Mouse (Mus musculus) hematopoietic stem cell, adult 5-6 weeks (primary cell): Measurements from ENCODE around the gene A930033H14Rik. TPM values are rescaled to one million over a fixed set of nuclear protein-coding genes. Genes with fewer than 3 reads are reported as not detected.

ENCODE experiments used
- ATAC-seq, 2 experiments: fragments of 125-278 bp in 1 of 2; replicated peaks in 1 of 2; 2 replicates each; pipeline ENCODE4 v1.8.0; 2016 to 2017; ENCODE audit warnings: inconsistent platforms in 2 of 2, mild to moderate bottlenecking in 2 of 2, moderate number of reproducible peaks in 2 of 2, low read depth in 1 of 2, moderate TSS enrichment in 1 of 2; ENCODE audit not compliant: low FRiP score in 2 of 2, poor library complexity in 2 of 2, severe bottlenecking in 2 of 2, insufficient read depth in 1 of 2, low TSS enrichment in 1 of 2
- total RNA-seq: library from RNA; stranded (forward); fragments of 172-1452, 232-1000 nt; gene quantifications from 2 replicates; pipeline ENCODE4 v1.2.3, GENCODE M21; 2017

The A930033H14Rik gene
- total RNA-seq, 1 experiment from 2014 or later, result 2.9 TPM

DNA sequence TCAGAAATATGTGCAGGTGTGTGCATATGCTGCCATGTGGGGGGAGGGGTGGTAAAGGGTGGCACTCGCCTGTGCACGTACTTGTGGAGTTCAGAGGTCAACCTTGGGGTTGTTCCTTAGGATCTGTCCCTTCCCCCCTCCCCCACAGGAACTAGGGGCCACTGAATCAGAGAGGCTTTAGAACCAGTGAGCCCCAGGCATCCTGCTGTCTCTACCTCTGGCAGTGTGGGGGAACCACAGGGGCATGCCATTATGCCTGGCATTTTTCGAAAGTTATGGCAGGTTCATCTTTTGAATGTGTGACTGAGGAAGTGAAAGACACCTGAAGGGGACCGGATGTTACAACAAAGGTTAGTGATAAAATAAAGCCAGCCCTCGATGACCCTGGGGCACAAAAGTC is 2.2 kb downstream of the A930033H14Rik start:
- no peak for ATAC-seq

DNA sequence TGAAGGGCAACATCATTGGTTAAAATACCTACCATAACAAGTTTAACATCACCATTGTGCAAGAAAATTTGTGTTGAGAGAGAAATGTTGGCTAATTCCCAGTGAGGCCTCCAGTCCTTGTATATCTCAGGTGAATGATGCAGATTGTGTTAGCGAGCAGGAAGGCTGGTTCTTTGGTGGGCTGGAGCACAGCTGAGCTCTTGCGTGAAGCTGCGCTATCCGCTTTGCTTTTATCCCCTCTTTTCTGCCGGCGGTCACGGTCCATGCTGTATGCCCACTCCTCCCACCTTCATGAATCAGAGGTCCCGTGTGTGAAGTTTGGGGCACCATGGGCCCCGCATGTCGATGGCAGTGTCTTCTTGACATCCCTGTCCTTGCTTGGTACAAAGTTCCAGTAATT is 2.9 kb downstream of the A930033H14Rik start:
- ATAC-seq, result no peak

DNA sequence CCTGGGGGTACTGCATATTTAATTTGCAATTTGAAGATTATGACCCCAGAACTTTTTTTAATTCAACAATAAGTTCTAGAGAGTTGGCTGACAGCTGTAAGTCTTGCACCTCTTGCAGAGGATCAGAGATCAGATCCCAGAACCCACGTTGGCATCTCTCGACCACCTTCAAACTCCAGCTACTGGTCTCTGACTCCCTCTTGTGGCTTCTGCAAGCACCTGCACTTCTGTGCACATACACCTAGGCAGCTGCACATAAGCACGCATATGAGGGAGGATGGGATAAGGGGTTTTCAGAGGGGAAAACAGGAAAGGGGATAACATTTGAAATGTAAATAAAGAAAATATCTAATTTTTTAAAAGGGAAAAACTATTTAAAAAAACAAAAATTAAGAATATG is 4.2 kb downstream of the A930033H14Rik start:
- no peak for ATAC-seq

GRCm38 (mm10) chr10:69207981-69208630 is 4.8 kb downstream of the A930033H14Rik start:
- ATAC-seq, result no peak

DNA sequence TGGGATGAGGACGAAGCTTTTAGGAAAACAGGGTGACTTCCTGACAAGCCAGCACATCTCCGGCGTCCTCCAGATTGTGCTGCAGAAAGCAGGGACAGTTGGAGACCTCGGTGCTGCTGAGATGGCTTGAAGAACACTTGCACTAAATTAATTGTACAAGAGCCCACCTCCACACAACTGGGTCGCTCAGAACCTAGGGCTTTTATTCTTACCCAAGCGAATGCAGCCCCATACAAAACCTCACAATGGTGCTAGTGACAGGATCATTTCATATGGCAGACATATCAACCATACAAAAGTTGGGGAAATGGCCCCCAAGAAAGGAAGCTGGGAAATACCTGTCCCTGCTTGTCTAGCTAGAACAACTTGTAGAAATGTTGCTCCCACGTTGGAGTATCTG is 5.4 kb downstream of the A930033H14Rik start:
- ATAC-seq, result no peak

GRCm38 (mm10) chr10:69206081-69206480 is 6.8 kb downstream of the A930033H14Rik start:
- no peak for ATAC-seq

- 0 out of 4 replicates have a peak, but pooled peaks of 1 of the 2 experiments have one; percentile 42 for ATAC-seq
Measured at GRCm38 (mm10) chr10:69204677-69205400, 8.1 kb downstream of the A930033H14Rik start.

DNA sequence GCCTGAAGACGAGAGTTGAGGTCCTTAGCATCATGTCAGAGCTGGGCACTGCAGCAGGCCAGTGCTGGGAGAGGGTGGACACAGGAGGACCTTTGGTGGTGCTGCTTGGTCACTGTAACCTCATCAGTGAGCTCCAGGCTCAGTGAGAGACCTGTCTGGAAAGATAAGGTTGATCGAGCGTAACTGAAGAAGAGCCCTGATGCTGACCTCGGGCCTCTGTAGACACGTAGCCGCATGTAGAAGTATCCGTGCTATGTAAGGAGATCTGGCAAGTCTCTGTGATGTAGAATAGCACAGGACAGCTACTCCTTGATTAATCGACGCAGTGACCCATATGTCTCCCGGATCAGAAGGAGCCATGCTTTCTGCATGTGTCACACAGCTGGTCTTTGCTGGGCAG is 19.2 kb downstream of the A930033H14Rik start:
- ATAC-seq, result no peak

DNA sequence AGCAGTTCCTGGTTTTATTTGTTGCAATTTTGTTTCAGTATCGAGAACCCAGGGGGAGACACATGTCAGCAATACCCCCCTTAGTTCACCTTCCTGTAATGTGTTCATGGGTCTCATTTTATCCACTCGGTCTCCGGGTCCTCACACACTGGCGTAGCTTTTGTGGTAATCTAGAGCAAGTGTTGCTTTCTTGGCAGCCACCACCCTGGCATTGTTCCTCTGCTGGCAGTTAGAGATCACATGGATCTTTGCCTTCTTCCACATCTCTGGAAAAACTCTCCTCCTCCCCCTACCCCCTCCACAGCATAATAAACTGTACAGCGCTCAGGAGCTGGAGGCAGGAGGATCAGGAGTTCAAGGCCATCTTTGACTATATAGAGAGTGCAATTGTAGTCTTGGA is 20.6 kb downstream of the A930033H14Rik start:
- no peak for ATAC-seq

DNA sequence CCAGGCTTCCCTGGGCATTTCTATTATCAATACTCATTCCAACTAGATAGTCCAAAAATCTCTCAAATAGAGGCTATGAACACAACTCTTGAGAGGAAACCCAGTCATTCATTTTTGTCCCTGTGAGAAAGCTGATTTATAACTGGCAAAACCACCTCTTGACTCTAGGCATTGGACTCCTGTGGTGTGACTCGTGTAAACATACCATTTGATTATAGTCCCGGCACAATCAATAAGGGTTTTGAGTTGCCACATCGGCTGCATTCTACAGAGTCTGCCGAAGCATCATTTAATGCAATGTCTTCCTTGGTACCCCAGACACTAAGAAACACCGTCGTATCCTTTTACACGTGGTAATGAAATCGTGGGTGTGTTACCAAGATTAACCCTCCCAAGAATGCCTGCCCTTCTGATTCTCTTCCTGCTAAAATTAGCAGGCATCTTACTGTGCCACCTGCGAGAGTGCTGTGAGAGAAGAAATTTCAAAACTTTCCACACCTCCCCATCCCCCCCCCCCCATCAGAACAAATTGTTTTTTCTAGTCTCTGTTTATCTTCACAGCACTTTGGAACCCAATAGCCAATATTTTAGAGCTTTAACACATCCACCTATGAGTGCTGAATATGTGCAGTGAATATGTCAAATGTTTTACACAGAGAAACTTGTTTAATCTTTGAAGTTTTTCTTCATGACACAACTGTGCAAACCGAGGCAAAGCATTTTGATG is 22.3 kb downstream of the A930033H14Rik start:
- no peak for ATAC-seq

DNA sequence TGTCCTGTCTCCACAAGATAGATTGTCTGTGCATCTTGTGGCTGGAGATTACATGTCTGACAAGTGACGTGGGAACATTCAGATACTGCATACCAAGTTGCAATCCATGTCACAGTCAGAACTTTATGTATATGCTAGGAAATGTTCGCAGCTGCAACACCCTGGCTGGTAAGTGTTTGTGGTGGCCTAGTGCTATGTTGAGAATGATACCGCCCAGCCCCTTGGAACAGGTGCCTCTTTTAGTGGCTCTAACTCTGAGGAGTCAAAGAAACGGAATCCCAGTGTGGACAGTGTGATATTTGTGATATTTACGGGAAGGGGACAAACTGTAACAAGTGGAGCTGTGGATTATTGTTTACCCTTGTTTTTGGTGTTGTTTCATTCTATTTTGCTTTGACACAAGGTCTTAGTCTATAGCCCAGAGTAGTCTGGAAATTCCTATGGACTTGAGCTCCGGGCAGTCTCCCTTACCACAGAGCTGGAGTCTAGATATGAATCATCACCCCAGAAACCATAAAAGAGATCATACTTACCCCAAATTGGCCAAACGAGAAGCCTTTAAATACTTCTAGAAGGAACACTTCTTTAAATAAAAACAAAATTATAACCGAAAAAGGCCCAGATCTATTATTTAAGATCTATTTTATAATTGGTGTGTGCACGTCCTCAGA is 25.0 kb downstream of the A930033H14Rik start:
- ATAC-seq, result no peak

DNA sequence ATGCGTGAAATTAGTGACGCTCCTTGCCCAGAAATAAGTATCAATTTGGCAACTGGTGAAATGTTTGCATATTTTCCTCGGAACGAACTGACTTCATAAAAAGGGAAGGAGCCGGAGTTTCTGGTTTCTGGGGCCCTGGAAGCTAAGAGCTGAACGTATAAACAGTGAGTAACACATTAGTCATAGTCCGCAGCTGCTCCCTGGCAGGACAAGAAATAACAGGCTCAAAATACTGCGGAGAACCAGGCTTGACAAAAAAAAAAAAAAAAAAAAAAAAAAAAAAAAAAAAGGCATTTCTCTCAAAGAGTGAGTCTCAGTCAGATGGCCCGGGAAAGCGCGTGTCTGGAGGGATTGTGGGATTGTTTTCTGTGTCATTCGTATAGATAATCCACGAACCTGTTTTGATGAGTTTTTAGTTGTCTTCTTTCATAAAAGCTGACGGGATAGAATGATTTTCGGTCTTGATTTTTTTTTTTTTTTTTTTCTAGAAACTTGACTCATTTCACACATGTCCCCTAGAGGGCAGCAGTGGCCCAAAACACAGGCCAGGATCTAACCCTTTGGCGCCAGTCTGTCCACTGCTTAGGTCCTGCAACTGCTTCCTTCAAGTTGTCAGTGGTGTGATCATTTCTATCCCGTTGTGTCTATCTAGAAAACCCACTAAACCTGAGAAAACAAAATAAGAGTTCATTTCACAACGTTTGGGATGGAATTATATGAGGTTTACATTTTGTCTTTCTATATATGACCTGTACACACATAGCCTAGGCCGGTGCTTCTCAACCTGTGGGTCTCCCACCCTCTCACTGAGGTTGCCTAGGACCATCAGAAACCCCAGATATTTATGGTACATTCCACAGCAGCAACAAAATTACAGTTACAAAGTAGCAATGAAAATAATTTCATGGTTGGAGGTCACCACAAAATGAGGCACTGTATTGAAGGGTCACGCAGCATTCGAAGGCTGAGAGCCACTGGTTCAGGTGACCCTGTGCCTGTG is 26.7 kb downstream of the A930033H14Rik start:
- peak; percentile 81 to 84 for ATAC-seq

- no peak for ATAC-seq
Measured at GRCm38 (mm10) chr10:69185431-69185830, 27.5 kb downstream of the A930033H14Rik start.

DNA sequence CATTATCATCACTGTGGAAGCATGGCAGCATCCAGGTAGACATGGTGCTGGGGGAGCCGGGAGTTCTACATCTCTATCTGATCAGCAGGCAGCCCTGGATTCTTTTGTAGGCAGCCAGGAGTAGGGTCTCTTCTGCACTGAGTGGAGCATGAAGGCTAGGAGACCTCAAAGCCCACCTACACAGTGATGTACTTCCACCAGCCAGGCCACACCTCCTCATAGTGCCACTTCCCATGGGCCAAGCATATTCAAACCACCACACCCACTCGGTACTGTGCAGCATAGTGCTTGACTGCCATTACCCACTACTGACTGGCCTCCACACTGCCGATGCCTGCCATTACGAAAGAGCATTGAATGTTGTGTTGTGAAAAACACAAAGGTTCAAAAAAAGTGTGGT is 28.0 kb downstream of the A930033H14Rik start:
- no peak for ATAC-seq

GRCm38 (mm10) chr10:69180997-69181396 is 31.9 kb downstream of the A930033H14Rik start:
- no peak for ATAC-seq

DNA sequence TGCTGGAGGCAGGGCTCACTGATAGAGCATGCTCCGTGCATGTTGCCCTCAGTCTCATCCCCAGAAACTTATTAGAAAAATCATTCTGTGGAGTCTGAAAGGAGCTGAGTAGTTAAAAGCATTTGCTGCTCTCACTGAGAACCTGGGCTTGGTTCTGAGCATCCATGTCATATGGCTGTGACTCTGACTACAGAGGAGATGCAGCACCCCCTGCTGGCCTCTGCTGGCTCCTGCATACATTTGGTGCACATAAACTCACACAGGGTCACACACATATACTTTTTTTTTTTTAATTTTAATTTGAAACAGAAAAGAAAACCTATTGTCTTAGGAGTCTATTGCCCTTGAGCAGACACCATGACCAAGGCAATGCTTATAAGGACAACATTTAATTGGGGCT is 33.6 kb downstream of the A930033H14Rik start:
- ATAC-seq, result no peak

GRCm38 (mm10) chr10:69176116-69176515 is 36.8 kb downstream of the A930033H14Rik start:
- ATAC-seq, result no peak
